Mouse (Mus musculus): Measurements from ENCODE around the gene Epn1. TPM values are rescaled to one million over a fixed set of nuclear protein-coding genes. Genes with fewer than 3 reads are reported as not detected.

The Epn1 gene
- polyA plus RNA-seq, 1 experiment from 2014 or later: 41.0 TPM

- Histone ChIP-seq H3K27me3 (ENCODE audit: control insufficient read depth, insufficient read depth, low read length) (no peaks in the 10 kb centered on the region), H3K4me2 (replicated peaks; ENCODE audit: low read depth) (no peak overlapping the region), H3K4me3 (ENCODE audit: low read depth, low read length) (no peak overlapping the region), H3K9ac (ENCODE audit: low read length) (no peak overlapping the region), H3K9me3 (ENCODE audit: control insufficient read depth, low read length) (no peaks in the 10 kb centered on the region), H3K4me1 (replicated peaks; ENCODE audit: control insufficient read depth, insufficient read depth) (no peaks in the 10 kb centered on the region), H3K27ac (replicated peaks) (no peak overlapping the region), H3K36me3 (ENCODE audit: control insufficient read depth, insufficient read depth, low read length) (no peaks in the 10 kb centered on the region)
- ATAC-seq (ENCODE audit: low FRiP score, low TSS enrichment) (no peak), DNase-seq (ENCODE audit: low spot score) (no peak)
- no peak for TF ChIP-seq EP300 (optimal IDR thresholded peaks at IDR 0.05)
- TF ChIP-seq CTCF (IDR thresholded peaks at IDR 0.05; ENCODE audit: low read depth): no peak
- WGBS: 82% methylated on average over 2 of the region's 2 CpGs
Observed at GRCm38 (mm10) chr7:5102564-5102963, 22.5 kb downstream of the Epn1 start.

GRCm38 (mm10) chr7:5108272-5108671, 28.2 kb downstream of the Epn1 start:
- no peaks in the 10 kb centered on the region for H3K4me1 ChIP-seq (replicated peaks; ENCODE audit: control insufficient read depth, insufficient read depth)
- TF ChIP-seq CTCF (IDR thresholded peaks at IDR 0.05; ENCODE audit: low read depth): no peak
- no peak for DNase-seq (ENCODE audit: low spot score)
- H3K27me3 ChIP-seq (ENCODE audit: control insufficient read depth, insufficient read depth, low read length): no peaks in the 10 kb centered on the region
- no peak for ATAC-seq (ENCODE audit: low FRiP score, low TSS enrichment)
- no peak overlapping the region for H3K4me3 ChIP-seq (ENCODE audit: low read depth, low read length)
- 67% methylated on average over 4 of the region's 4 CpGs for WGBS
- no peak overlapping the region for H3K27ac ChIP-seq (replicated peaks)
- H3K4me2 ChIP-seq (replicated peaks; ENCODE audit: low read depth): no peak overlapping the region
- no peaks in the 10 kb centered on the region for H3K36me3 ChIP-seq (ENCODE audit: control insufficient read depth, insufficient read depth, low read length)
- H3K9me3 ChIP-seq (ENCODE audit: control insufficient read depth, low read length): no peaks in the 10 kb centered on the region
- H3K9ac ChIP-seq (ENCODE audit: low read length): no peak overlapping the region

GRCm38 (mm10) chr7:5109301-5109700, 29.3 kb downstream of the Epn1 start:
- no peak overlapping the region for H3K4me3 ChIP-seq (ENCODE audit: low read depth, low read length)
- no peaks in the 10 kb centered on the region for H3K4me1 ChIP-seq (replicated peaks; ENCODE audit: control insufficient read depth, insufficient read depth)
- no peak overlapping the region for H3K4me2 ChIP-seq (replicated peaks; ENCODE audit: low read depth)
- no peaks in the 10 kb centered on the region for H3K9me3 ChIP-seq (ENCODE audit: control insufficient read depth, low read length)
- H3K36me3 ChIP-seq (ENCODE audit: control insufficient read depth, insufficient read depth, low read length): no peaks in the 10 kb centered on the region
- no peak overlapping the region for H3K27ac ChIP-seq (replicated peaks)
- no peak for ATAC-seq (ENCODE audit: low FRiP score, low TSS enrichment)
- TF ChIP-seq CTCF (IDR thresholded peaks at IDR 0.05; ENCODE audit: low read depth) (no peak), EP300 (optimal IDR thresholded peaks at IDR 0.05) (no peak)
- no peak overlapping the region for H3K9ac ChIP-seq (ENCODE audit: low read length)
- 79% methylated on average over 8 of the region's 8 CpGs for WGBS
- H3K27me3 ChIP-seq (ENCODE audit: control insufficient read depth, insufficient read depth, low read length): no peaks in the 10 kb centered on the region
- no peak for DNase-seq (ENCODE audit: low spot score)

GRCm38 (mm10) chr7:5112701-5113100, 32.7 kb downstream of the Epn1 start:
- Histone ChIP-seq H3K9ac (ENCODE audit: low read length) (no peak overlapping the region), H3K27me3 (ENCODE audit: control insufficient read depth, insufficient read depth, low read length) (no peaks in the 10 kb centered on the region), H3K4me2 (replicated peaks; ENCODE audit: low read depth) (no peak overlapping the region), H3K27ac (replicated peaks) (no peak overlapping the region), H3K9me3 (ENCODE audit: control insufficient read depth, low read length) (no peaks in the 10 kb centered on the region), H3K4me1 (replicated peaks; ENCODE audit: control insufficient read depth, insufficient read depth) (no peaks in the 10 kb centered on the region), H3K36me3 (ENCODE audit: control insufficient read depth, insufficient read depth, low read length) (no peaks in the 10 kb centered on the region), H3K4me3 (ENCODE audit: low read depth, low read length) (no peak overlapping the region)
- DNase-seq (ENCODE audit: low spot score) (no peak), ATAC-seq (ENCODE audit: low FRiP score, low TSS enrichment) (no peak)
- TF ChIP-seq CTCF (IDR thresholded peaks at IDR 0.05; ENCODE audit: low read depth) (no peak), EP300 (optimal IDR thresholded peaks at IDR 0.05) (no peak)
- WGBS: 16% methylated on average over 3 of the region's 3 CpGs

- WGBS: 87% methylated on average over 3 of the region's 3 CpGs
- Histone ChIP-seq H3K4me3 (ENCODE audit: low read depth, low read length) (no peak within 1 kb of the TSS), H3K4me2 (replicated peaks; ENCODE audit: low read depth) (no peak within 1 kb of the TSS), H3K9me3 (ENCODE audit: control insufficient read depth, low read length) (no peaks in the 10 kb centered on the region), H3K36me3 (ENCODE audit: control insufficient read depth, insufficient read depth, low read length) (no peaks in the 10 kb centered on the region), H3K9ac (ENCODE audit: low read length) (no peak within 1 kb of the TSS), H3K27ac (replicated peaks) (no peak within 1 kb of the TSS), H3K27me3 (ENCODE audit: control insufficient read depth, insufficient read depth, low read length) (no peaks in the 10 kb centered on the region), H3K4me1 (replicated peaks; ENCODE audit: control insufficient read depth, insufficient read depth) (no peaks in the 10 kb centered on the region)
- no peak for DNase-seq (ENCODE audit: low spot score)
- TF ChIP-seq CTCF (IDR thresholded peaks at IDR 0.05; ENCODE audit: low read depth) (no peak), EP300 (optimal IDR thresholded peaks at IDR 0.05) (no peak)
- no peak for ATAC-seq (ENCODE audit: low FRiP score, low TSS enrichment)
Observed at GRCm38 (mm10) chr7:5116850-5117249, 36.8 kb downstream of the Epn1 start, which contains the start of gene Rfpl4. Gene Rfpl4 (minus strand): TSS chr7:5116950.

GRCm38 (mm10) chr7:5125078-5125477, 45.0 kb downstream of the Epn1 start:
- TF ChIP-seq CTCF (IDR thresholded peaks at IDR 0.05; ENCODE audit: low read depth) (no peak), EP300 (optimal IDR thresholded peaks at IDR 0.05) (no peak)
- H3K9me3 ChIP-seq (ENCODE audit: control insufficient read depth, low read length): no peaks in the 10 kb centered on the region
- no peaks in the 10 kb centered on the region for H3K27me3 ChIP-seq (ENCODE audit: control insufficient read depth, insufficient read depth, low read length)
- DNase-seq (ENCODE audit: low spot score) (no peak), ATAC-seq (ENCODE audit: low FRiP score, low TSS enrichment) (no peak)
- no peaks in the 10 kb centered on the region for H3K4me1 ChIP-seq (replicated peaks; ENCODE audit: control insufficient read depth, insufficient read depth)
- no peak overlapping the region for H3K4me2 ChIP-seq (replicated peaks; ENCODE audit: low read depth)
- H3K27ac ChIP-seq (replicated peaks): no peak overlapping the region
- no peak overlapping the region for H3K9ac ChIP-seq (ENCODE audit: low read length)
- no peak overlapping the region for H3K4me3 ChIP-seq (ENCODE audit: low read depth, low read length)
- H3K36me3 ChIP-seq (ENCODE audit: control insufficient read depth, insufficient read depth, low read length): no peaks in the 10 kb centered on the region
- WGBS: 80% methylated on average over 8 of the region's 8 CpGs

All from stomach, postnatal 0 days (tissue).